Mouse (Mus musculus) lung, postnatal 0 days (tissue): ENCODE measurements around the gene Ston2.

Experiments used
- CTCF ChIP-seq: IDR thresholded peaks from 2 replicates; pipeline ENCODE4 v1.5.1; 2016; ENCODE audit warnings: antibody characterized with exemption, mild to moderate bottlenecking
- EP300 ChIP-seq: IDR thresholded peaks from 2 replicates; pipeline ENCODE4 v1.6.1; 2016; ENCODE audit warnings: antibody characterized with exemption, mild to moderate bottlenecking, control low read depth

GRCm38 (mm10) chr12:91715686-91716085 lies 72.5 kb downstream of the Ston2 start:
- no peak for TF ChIP-seq CTCF
- TF ChIP-seq EP300, result no peak
